Mouse (Mus musculus): ENCODE data around the gene H2-D1. TPM values are rescaled to one million over a fixed set of nuclear protein-coding genes. Genes with fewer than 3 reads are reported as not detected.
A peak's percentile ranks its signal among the peaks of the same experiment; 100 is the strongest.
"Not testable (repeated sequence)": the region's sequence is repeated elsewhere in the genome, so short reads cannot be mapped to it uniquely, and the experiment has no call there.

H2-D1 gene
- polyA plus RNA-seq, 1 experiment from 2014 or later = 77.7 TPM

DNA sequence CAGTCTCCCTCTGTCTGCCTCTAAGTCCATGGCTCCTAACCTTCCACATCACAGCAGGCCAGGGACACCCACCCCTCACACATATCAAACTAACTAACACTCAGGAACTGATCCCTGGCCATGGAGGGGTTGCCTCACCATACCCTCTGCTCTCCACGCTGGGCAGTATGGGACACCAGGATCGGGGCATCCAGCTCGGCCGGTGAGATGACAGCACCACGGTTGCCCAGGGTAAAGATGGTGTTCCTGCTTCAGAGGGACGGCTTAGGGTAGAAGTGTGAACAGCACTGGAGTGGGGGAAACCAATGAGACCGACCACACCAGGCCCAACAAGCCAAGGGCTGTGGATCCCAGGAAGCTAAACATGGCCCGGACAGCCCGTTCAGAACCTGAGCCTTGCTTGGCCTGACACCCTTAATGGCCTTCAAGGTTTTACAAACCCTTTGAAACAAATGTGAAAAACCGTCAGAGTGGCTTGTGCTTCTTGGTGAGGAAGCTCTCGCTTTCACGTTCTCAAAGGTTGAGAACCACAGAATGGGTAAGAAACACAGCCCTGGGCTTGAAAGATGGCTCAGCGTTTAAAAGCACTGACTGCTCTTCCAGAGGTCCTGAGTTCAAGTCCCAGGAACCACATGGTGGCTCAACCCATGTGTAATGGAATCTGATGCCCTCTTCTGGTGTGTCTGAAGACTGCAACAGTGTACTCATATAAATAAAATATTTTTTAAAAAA is 16.6 kb downstream of the H2-D1 start:
- Histone ChIP-seq H3K36me3 (no peaks in the 10 kb centered on the region), H3K4me3 (replicated peaks) (no peak overlapping the region), H3K9me3 (replicated peaks) (no peaks in the 10 kb centered on the region), H3K4me1 (replicated peaks) (no peaks in the 10 kb centered on the region), H3K9ac (no peak overlapping the region), H3K27me3 (peaks cover 29% of the 10 kb centered on the region), H3K4me2 (no peak overlapping the region), H3K27ac (no peak overlapping the region)
- WGBS (ENCODE audit: insufficient replicate concordance) = 71% methylated on average over 13 of the region's 13 CpGs
- DNase-seq = no peak
- ATAC-seq (ENCODE audit: low read depth) = no peak

DNA sequence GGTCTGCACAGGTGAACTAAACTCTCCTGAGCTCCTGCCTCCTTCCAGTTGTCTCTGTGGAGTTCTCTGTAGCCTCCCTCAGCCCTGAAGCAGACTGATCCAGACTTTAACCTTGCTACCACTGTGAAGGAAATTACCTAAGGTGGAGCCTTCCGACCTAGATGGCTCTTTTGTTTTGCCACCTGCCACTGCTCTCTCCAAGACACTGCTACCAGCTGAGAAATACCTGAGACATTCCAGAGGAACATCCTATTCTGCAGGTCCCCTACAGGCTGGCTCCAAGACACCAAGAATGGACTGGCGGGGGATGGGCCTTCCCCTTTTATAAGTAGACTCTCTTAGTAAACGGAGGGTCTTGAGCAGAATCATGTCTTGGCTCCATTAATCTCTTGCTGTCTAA is 17.7 kb downstream of the H2-D1 start:
- no peak for DNase-seq
- H3K27ac ChIP-seq = no peak overlapping the region
- H3K9me3 ChIP-seq (replicated peaks) = no peaks in the 10 kb centered on the region
- no peak overlapping the region for H3K9ac ChIP-seq
- H3K4me3 ChIP-seq (replicated peaks) = no peak overlapping the region
- peaks cover 25% of the 10 kb centered on the region for H3K27me3 ChIP-seq
- no peaks in the 10 kb centered on the region for H3K36me3 ChIP-seq
- H3K4me2 ChIP-seq = no peak overlapping the region
- no peak for ATAC-seq (ENCODE audit: low read depth)
- 59% methylated on average over 3 of the region's 3 CpGs for WGBS (ENCODE audit: insufficient replicate concordance)
- no peaks in the 10 kb centered on the region for H3K4me1 ChIP-seq (replicated peaks)

DNA sequence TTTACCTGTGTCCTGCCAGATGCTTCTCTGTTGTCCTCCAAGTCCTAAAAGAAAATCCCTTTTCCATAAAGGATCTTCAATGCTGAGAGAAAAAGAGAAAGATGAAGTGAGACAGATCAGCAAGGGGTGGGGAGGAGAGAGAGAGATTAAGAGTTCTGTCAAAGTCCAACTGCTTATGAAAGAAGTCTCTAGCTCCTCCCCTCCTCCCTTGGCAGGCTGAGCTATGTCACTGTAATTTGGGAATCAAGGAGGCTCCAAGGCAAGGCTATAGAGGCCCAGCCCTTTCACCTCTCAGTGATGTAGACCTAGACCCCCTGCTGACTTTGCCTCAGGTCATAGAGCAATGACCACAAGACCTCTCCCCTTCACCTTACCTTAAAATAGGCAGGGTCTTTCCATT is 22.9 kb downstream of the H2-D1 start:
- no peak for DNase-seq
- no peak for ATAC-seq (ENCODE audit: low read depth)
- no peak overlapping the region for H3K4me3 ChIP-seq (replicated peaks)
- no peak overlapping the region for H3K27ac ChIP-seq
- no peaks in the 10 kb centered on the region for H3K9me3 ChIP-seq (replicated peaks)
- peaks cover 6% of the 10 kb centered on the region; the same call in 1 of the 2 replicates for H3K27me3 ChIP-seq
- no peaks in the 10 kb centered on the region for H3K4me1 ChIP-seq (replicated peaks)
- H3K4me2 ChIP-seq = no peak overlapping the region
- H3K36me3 ChIP-seq = no peaks in the 10 kb centered on the region
- H3K9ac ChIP-seq = no peak overlapping the region

DNA sequence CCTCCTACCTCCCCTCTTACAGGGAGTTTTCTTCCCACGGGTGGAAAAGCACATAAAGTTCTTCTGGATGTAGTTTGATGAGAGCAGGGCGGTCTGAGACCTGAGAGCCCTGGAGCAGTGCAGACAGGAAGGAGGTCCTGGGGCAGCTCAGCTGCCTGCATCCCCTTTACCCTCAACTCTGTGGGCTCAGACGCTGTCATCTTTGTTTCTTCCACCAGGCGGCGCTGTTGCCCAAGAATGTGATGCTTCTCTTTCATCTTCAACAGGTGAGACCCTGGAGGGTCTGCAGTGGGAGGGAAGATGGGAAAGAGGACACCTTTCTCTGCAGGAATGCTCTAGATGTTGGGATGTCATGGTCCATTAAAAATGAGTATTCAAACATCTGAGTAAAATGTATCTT is 33.3 kb downstream of the H2-D1 start:
- not testable (repeated sequence) for H3K4me3 ChIP-seq (replicated peaks); ATAC-seq (ENCODE audit: low read depth); H3K9ac ChIP-seq; H3K36me3 ChIP-seq; H3K27ac ChIP-seq; H3K27me3 ChIP-seq; H3K9me3 ChIP-seq (replicated peaks); H3K4me1 ChIP-seq (replicated peaks); H3K4me2 ChIP-seq
- DNase-seq = peak; percentile 17
- WGBS (ENCODE audit: insufficient replicate concordance) = 3% methylated on average over 5 of the region's 5 CpGs

DNA sequence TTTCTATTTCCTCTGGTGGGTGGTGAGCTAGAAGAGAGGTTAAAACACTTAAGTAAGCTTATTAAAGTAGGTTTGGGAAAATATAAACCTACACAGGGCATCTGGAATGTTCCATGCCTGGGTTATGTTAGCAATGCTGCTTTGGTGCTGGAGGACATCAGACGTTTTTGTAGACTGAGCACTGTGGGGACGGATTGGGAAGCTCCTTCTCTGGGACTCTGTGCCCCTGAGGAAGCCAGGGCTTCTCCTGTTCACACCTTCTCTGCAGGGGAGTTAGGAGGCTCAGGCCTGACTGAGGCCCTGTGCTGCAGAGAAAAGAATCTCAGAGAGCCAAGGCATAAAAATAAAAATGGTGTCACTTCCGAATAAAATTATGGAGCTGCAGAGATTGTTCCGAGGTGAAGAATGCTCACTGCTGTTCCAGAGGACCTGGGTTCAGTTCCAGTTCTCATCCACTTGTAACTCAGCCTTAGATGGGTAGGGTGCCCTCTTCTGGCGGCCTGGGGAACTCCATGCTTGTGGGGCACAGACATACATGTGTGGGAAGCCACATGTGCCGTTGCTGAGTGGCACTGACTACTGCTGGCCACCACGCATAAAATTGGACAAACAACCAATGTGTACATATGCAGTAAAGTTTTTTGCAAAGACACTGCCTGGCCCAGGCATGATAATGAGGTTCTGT is 37.9 kb downstream of the H2-D1 start:
- not testable (repeated sequence) for H3K27me3 ChIP-seq; H3K4me3 ChIP-seq (replicated peaks); H3K27ac ChIP-seq; H3K9me3 ChIP-seq (replicated peaks); ATAC-seq (ENCODE audit: low read depth); H3K36me3 ChIP-seq; H3K4me1 ChIP-seq (replicated peaks); H3K9ac ChIP-seq; H3K4me2 ChIP-seq; DNase-seq
- WGBS (ENCODE audit: insufficient replicate concordance) = 65% methylated on average over 7 of the region's 7 CpGs

DNA sequence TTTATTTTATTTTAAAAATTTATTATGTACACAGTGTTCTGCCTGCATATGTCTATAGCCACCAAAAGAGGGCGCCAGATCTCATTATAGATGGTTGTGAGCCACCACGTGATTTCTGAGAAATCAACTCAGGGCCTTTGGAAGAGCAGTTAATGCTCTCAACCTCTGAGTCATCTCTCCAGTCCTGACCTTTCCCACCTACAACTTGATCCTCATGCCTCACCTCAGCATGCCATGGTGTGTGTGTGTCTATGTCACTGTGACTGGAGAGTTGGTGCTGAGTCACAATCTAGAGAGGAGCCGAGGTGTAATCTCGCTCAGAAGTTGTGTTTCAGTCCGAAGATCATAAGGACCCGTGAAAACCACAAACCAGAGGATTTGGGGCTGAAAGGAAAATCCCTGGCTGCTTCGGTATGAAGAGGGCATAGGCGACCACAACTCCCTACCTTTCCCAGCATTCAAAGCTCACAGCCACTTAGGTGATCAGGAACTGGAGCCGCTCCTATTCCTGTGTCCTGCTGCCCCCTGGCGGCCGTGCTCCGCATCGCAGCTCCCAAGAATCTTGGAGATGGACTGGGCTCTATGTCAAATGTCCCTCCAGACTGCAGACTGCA is 39.2 kb downstream of the H2-D1 start:
- Histone ChIP-seq H3K27me3 (no peaks in the 10 kb centered on the region), H3K4me3 (replicated peaks) (no peak overlapping the region), H3K4me2 (0 out of 2 replicates have a peak overlapping the region, but pooled peaks have one; percentile 26), H3K4me1 (replicated peaks) (no peaks in the 10 kb centered on the region; the same call in 1 of the 2 replicates), H3K36me3 (no peaks in the 10 kb centered on the region), H3K27ac (no peak overlapping the region), H3K9me3 (replicated peaks) (peaks cover 2% of the 10 kb centered on the region; the same call in 1 of the 2 replicates), H3K9ac (no peak overlapping the region)
- ATAC-seq (ENCODE audit: low read depth) (peak; percentile 28; the same call in 1 of the 2 replicates), DNase-seq (peak; percentile 54)
- WGBS (ENCODE audit: insufficient replicate concordance) = 17% methylated on average over 13 of the region's 13 CpGs

DNA sequence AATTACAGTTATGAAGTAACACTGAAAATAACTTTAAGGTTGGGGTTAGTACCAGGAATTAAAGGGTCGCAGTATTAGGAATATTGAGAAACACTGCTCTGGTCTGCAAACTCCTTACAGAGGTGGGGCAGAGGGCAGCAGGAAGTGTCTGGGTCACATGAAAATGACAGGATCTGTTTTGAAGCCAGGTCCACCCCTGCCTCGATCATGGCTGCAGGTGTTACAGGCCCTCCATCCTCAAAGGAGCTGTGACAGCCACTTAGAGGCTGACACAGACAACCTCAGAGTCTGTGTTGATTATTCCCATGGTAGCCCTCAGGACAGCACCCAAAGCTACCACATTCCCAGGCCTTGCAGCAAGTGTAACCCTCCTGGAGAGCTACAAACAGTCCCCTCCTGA is 40.7 kb downstream of the H2-D1 start:
- H3K9me3 ChIP-seq (replicated peaks) = peaks cover 2% of the 10 kb centered on the region; the same call in 1 of the 2 replicates
- H3K27ac ChIP-seq = no peak overlapping the region
- H3K4me1 ChIP-seq (replicated peaks) = no peaks in the 10 kb centered on the region; the same call in 1 of the 2 replicates
- H3K4me2 ChIP-seq = no peak overlapping the region
- no peak for ATAC-seq (ENCODE audit: low read depth)
- H3K27me3 ChIP-seq = 0 out of 2 replicates have a peak, but pooled peaks cover 6% of the 10 kb centered on the region
- no peak overlapping the region for H3K9ac ChIP-seq
- no peak for DNase-seq
- H3K4me3 ChIP-seq (replicated peaks) = no peak overlapping the region
- H3K36me3 ChIP-seq = no peaks in the 10 kb centered on the region
- 55% methylated on average over 2 of the region's 2 CpGs for WGBS (ENCODE audit: insufficient replicate concordance)

DNA sequence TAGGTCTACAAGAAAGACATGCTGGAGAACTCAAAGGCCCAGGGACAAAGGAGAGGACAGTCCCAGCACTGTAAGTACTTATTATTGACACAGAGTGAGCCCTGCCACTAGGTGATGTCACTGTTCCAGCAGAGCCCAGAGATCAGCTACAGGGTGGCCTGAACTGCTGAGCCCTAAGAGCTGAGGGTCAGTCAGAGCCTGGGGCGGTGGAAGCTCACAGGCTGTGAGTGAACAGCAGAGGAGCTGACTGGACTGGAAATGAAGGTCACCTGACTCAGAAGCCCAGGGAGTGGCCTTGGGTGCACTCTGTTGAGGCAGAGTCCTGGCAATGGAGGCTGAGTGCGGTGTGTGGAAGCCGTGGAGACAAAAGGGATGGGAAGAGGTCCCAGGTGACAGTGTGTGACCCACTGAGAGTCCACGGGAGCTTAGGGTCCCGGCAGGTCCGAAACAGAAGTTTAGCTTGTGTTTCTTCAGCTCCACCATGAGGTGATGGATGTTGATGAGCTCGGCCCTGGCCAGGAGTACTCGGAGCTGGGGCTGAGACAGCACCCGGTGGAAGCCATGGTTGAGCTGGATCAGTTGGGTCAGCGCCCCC is 41.3 kb downstream of the H2-D1 start:
- Histone ChIP-seq H3K4me2 (no peak overlapping the region), H3K4me3 (replicated peaks) (no peak overlapping the region), H3K36me3 (no peaks in the 10 kb centered on the region), H3K9ac (no peak overlapping the region), H3K27me3 (peaks cover 8% of the 10 kb centered on the region; the same call in 1 of the 2 replicates), H3K4me1 (replicated peaks) (no peaks in the 10 kb centered on the region; the same call in 1 of the 2 replicates), H3K9me3 (replicated peaks) (peaks cover 2% of the 10 kb centered on the region; the same call in 1 of the 2 replicates), H3K27ac (no peak overlapping the region)
- WGBS (ENCODE audit: insufficient replicate concordance) = 67% methylated on average over 10 of the region's 10 CpGs
- DNase-seq (no peak), ATAC-seq (ENCODE audit: low read depth) (peak; percentile 59)

DNA sequence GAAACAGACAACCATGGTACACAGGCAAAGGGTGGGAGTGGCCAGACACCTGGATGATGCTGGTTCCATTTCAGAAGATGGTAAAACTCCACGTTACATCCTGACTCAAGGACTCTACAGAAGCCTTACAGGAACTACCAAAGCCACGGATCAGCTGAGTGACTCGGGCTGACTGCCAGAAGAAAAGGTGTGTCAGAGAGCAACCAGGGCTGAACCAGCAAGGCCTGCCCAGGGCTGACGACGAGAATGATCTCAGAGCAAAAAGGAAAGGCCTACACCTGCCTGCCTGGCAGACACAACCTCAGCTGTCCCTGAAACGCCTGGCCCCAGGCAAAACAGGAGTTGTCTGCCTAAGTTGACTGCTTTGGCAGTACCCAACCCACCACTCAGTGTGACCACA is 41.9 kb downstream of the H2-D1 start:
- no peak for DNase-seq

DNA sequence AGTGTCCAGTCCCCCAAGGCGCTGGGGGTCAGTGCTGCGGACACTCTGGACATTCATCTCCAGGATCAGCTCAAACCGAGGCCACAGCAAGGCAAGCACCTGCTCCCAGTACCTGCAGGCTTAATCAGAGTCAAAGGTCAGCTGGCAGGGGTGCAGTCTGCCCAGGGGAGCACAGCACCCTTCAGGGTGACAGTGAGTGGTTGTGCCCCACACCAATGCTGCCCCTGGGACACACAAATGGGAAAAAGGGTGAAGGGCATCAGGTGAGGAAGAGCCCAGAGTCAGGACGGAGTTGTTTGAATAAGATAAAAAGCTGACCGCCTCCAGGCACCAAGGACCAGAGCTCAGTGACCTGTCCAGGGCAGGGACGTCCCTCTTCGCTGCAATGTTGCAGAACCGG is 42.4 kb downstream of the H2-D1 start:
- H3K9ac ChIP-seq; H3K4me1 ChIP-seq (replicated peaks); H3K4me2 ChIP-seq; H3K36me3 ChIP-seq; H3K27ac ChIP-seq; H3K4me3 ChIP-seq (replicated peaks); H3K9me3 ChIP-seq (replicated peaks); ATAC-seq (ENCODE audit: low read depth); DNase-seq: not testable (repeated sequence)
- peaks cover 11% of the 10 kb centered on the region; the same call in 1 of the 2 replicates for H3K27me3 ChIP-seq
- 56% methylated on average over 8 of the region's 8 CpGs for WGBS (ENCODE audit: insufficient replicate concordance)

More for the DNA sequence above, 41.9 kb downstream of the H2-D1 start:
- H3K4me1 ChIP-seq (replicated peaks) = no peaks in the 10 kb centered on the region; the same call in 1 of the 2 replicates
- H3K4me2 ChIP-seq = no peak overlapping the region
- WGBS (ENCODE audit: insufficient replicate concordance) = 39% methylated on average over 6 of the region's 6 CpGs
- ATAC-seq (ENCODE audit: low read depth) = no peak
- H3K9ac ChIP-seq = no peak overlapping the region
- H3K9me3 ChIP-seq (replicated peaks) = peaks cover 2% of the 10 kb centered on the region; the same call in 1 of the 2 replicates
- no peaks in the 10 kb centered on the region for H3K36me3 ChIP-seq
- H3K27ac ChIP-seq = no peak overlapping the region
- no peak overlapping the region for H3K4me3 ChIP-seq (replicated peaks)
- H3K27me3 ChIP-seq = peaks cover 11% of the 10 kb centered on the region; the same call in 1 of the 2 replicates

Data from liver, embryonic 13.5 days (tissue).